Mouse (Mus musculus) intestine, postnatal 0 days (tissue): ENCODE data around the gene Gm28043. TPM values are rescaled to one million over a fixed set of nuclear protein-coding genes. Genes with fewer than 3 reads are reported as not detected.
A peak's percentile ranks its signal among the peaks of the same experiment; 100 is the strongest.
"Not testable (repeated sequence)": the region's sequence is repeated elsewhere in the genome, so short reads cannot be mapped to it uniquely, and the experiment has no call there.

Experiments
- ATAC-seq: fragments of 200-750 bp; cut with Nextera tagmentation; 2 replicates; pipeline ENCODE4 v1.8.0; 2017; ENCODE audit warnings: mild to moderate bottlenecking, moderate TSS enrichment, moderate library complexity
- H3K27ac ChIP-seq: fragments of 300-500 bp; sonication (generic); 2 replicates; pipeline ENCODE4 v1.5.1; 2014; ENCODE audit warnings: mild to moderate bottlenecking, low read depth, low read length, moderate library complexity
- H3K27me3 ChIP-seq: fragments of 300-500 bp; sonication (generic); replicated peaks from 2 replicates; pipeline ENCODE4 v1.6.1; 2014; ENCODE audit warnings: low read length, mixed read lengths; ENCODE audit not compliant: control insufficient read depth, insufficient read depth
- H3K36me3 ChIP-seq: fragments of 300-500 bp; sonication (generic); 2 replicates; pipeline ENCODE4 v1.6.1; 2014; ENCODE audit warnings: mild to moderate bottlenecking, moderate library complexity; ENCODE audit not compliant: control insufficient read depth, insufficient read depth
- H3K4me1 ChIP-seq: fragments of 300-500 bp; sonication (generic); replicated peaks from 2 replicates; pipeline ENCODE4 v1.6.1; 2014; ENCODE audit warnings: antibody characterized with exemption, low read length, mixed read lengths; ENCODE audit not compliant: control insufficient read depth, insufficient read depth
- H3K4me2 ChIP-seq: fragments of 300-500 bp; sonication (generic); replicated peaks from 2 replicates; pipeline ENCODE4 v1.6.1; 2014; ENCODE audit warnings: low read depth, mild to moderate bottlenecking, moderate library complexity
- H3K4me3 ChIP-seq: fragments of 300-500 bp; sonication (generic); 2 replicates; pipeline ENCODE4 v1.5.1; 2014; ENCODE audit warnings: low read depth, low read length
- H3K9ac ChIP-seq: fragments of 300-500 bp; sonication (generic); 2 replicates; pipeline ENCODE4 v1.6.1; 2014; ENCODE audit warnings: mild to moderate bottlenecking, low read depth, low read length
- H3K9me3 ChIP-seq: fragments of 300-500 bp; sonication (generic); 2 replicates; pipeline ENCODE4 v1.6.1; 2016; ENCODE audit warnings: mixed run types; ENCODE audit not compliant: control insufficient read depth
- CTCF ChIP-seq: sonication (generic); IDR thresholded peaks from 2 replicates; pipeline ENCODE4 v1.5.1; 2016; ENCODE audit warnings: low read depth, mild to moderate bottlenecking, control low read depth, antibody characterized with exemption, moderate library complexity
- WGBS: fragments of 180-500 bp; shearing (Covaris S2); extraction: QIAGEN DNeasy Blood & Tissue Kit; methylation state at CpG from one replicate; pipeline ENCODE4 v1.1.7; 2014; 5-methylcytosine and 5-hydroxymethylcytosine counted together
- polyA plus RNA-seq: library from polyadenylated mRNA; unstranded; fragments of >200 nt; fragmentation: Nextera tagmentation; extraction: Ambion mirVana; gene quantifications from 2 replicates; pipeline ENCODE4 v1.2.1, GENCODE M21; 2015

The Gm28043 gene
- polyA plus RNA-seq, 1 experiment from 2014 or later, result 0.82 TPM

DNA sequence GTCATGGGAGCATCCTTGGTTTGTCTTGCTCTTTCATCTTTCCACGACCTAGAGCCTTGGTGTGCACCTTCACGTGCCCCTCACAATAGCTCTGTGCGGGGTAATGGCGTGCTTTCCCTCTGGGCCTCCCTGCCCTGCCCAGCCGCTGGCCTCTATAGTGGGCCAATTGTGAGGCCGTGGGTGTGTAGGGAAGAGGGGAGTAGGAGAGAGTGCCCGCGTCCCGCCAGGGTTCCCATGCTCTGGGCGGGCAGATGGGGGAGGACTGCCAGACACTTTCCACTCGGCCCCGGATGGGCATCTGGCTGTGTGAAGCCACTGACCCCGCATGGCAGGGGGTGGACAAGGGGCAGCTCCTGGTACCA lies 17.9 kb upstream of the Gm28043 start:
- Histone ChIP-seq H3K27me3 (no peaks in the 10 kb centered on the region), H3K4me3 (no peak overlapping the region), H3K36me3 (peaks cover 39% of the 10 kb centered on the region), H3K9ac (no peak overlapping the region), H3K9me3 (no peaks in the 10 kb centered on the region), H3K27ac (no peak overlapping the region), H3K4me2 (peak overlapping the region; percentile 9; the same call in 1 of the 2 replicates), H3K4me1 (0 out of 2 replicates have a peak, but pooled peaks cover 2% of the 10 kb centered on the region)
- WGBS, result 78% methylated on average over 13 of the region's 13 CpGs
- TF ChIP-seq CTCF, result no peak
- ATAC-seq, result no peak

DNA sequence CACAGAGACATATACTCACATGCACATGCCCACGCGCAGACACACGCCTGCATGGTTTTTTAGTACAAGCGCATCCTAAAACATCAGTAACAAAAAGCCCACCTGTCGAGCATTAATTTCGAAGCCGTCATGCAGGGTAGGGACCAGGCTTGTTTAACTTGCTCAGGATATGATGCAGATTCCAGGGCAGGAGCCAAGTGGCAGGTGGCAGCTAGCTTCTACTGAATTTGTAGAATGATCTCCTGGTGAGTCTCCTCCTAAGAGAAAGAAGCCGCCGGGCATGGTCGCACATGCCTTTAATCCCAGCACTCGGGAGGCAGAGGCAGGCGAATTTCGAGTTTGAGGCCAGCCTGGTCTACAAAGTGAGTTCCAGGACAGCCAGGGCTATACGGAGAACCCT lies 15.6 kb upstream of the Gm28043 start:
- no peak overlapping the region for H3K9ac ChIP-seq
- WGBS, result 96% methylated on average over 14 of the region's 14 CpGs
- TF ChIP-seq CTCF, result no peak
- H3K36me3 ChIP-seq, result peaks cover 43% of the 10 kb centered on the region
- H3K4me1 ChIP-seq, result 0 out of 2 replicates have a peak, but pooled peaks cover 2% of the 10 kb centered on the region
- no peak overlapping the region for H3K4me2 ChIP-seq
- H3K4me3 ChIP-seq, result no peak overlapping the region
- H3K9me3 ChIP-seq, result no peaks in the 10 kb centered on the region
- H3K27me3 ChIP-seq, result no peaks in the 10 kb centered on the region
- ATAC-seq, result no peak
- H3K27ac ChIP-seq, result no peak overlapping the region

DNA sequence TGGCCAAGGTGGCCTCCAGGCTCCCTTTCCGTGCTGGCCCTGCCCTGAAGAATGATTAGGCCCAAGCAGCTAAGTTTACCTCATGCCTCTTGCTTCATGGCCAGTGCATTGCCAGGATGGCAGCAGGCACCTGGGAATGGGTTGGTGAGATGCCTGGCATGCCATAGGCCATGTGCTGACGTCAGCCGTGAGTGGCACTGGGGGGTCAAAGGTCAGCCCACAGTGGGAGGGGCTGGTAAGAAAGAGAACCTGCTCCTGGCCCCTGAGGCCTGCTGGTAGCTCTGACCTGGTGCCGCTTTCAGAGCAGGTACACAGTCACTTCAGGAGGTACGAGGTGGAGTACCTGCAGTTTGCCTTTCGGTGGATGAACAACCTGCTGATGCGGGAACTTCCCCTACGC lies 15.1 kb upstream of the Gm28043 start:
- H3K27ac ChIP-seq, result no peak overlapping the region
- no peaks in the 10 kb centered on the region for H3K9me3 ChIP-seq
- 0 out of 2 replicates have a peak, but pooled peaks cover 2% of the 10 kb centered on the region for H3K4me1 ChIP-seq
- H3K4me2 ChIP-seq, result no peak overlapping the region
- ATAC-seq, result peak; percentile 41
- WGBS, result 64% methylated on average over 8 of the region's 8 CpGs
- H3K27me3 ChIP-seq, result no peaks in the 10 kb centered on the region
- peaks cover 40% of the 10 kb centered on the region for H3K36me3 ChIP-seq
- H3K4me3 ChIP-seq, result no peak overlapping the region
- H3K9ac ChIP-seq, result no peak overlapping the region
- TF ChIP-seq CTCF, result no peak

DNA sequence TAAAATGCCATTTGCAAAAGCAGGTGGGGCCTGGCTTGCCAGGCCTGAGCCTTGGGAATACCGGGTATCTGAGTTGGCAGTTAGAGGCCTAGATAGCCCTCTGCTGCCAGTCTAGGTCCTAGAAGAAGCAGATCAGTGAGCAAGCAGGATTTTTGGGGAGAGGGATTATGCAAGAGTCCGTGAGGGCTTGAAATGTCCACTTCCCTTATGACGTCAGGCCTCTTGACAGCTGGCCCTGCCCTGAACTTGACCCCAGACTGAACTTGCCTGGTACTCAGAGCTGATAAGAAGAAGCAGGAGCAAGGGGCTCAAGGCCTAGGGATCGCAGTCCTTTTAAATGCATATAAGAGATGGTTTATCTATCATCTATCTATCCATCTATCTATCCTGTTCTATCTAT lies 13.3 kb upstream of the Gm28043 start:
- H3K27ac ChIP-seq, result no peak overlapping the region
- no peak overlapping the region for H3K9ac ChIP-seq
- WGBS, result 48% methylated on average over 4 of the region's 4 CpGs

DNA sequence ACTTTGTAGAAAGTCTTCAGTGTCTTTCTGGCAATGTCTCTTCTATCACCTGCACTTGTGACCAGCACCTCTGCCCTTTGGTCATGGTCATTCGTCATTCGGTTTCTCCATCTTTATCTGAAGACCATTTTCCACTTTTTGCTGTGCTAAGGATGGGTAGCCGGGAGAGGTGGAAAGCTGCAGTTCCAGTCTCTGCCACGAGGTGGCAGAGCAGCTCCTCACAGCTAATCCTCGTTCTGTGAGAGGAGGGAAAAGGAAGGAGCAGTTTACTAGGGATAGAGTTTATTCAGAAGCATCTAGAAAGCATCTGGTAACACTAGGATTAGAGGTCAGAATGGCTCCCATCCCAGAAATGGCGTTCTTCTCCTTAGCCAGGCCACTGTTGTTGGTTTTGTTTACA lies 11.4 kb upstream of the Gm28043 start:
- H3K9me3 ChIP-seq, result no peaks in the 10 kb centered on the region
- 19% methylated on average over 6 of the region's 6 CpGs for WGBS
- peaks cover 37% of the 10 kb centered on the region; the same call in 1 of the 2 replicates for H3K36me3 ChIP-seq
- H3K27ac ChIP-seq, result no peak overlapping the region
- peak; percentile 94 for TF ChIP-seq CTCF
- H3K9ac ChIP-seq, result no peak overlapping the region
- no peaks in the 10 kb centered on the region for H3K4me1 ChIP-seq
- H3K4me3 ChIP-seq, result no peak overlapping the region
- no peaks in the 10 kb centered on the region for H3K27me3 ChIP-seq
- ATAC-seq, result no peak; the same call in 1 of the 2 replicates
- no peak overlapping the region for H3K4me2 ChIP-seq

More for the DNA sequence above, 13.3 kb upstream of the Gm28043 start:
- 0 out of 2 replicates have a peak, but pooled peaks cover 2% of the 10 kb centered on the region for H3K4me1 ChIP-seq
- H3K9me3 ChIP-seq, result no peaks in the 10 kb centered on the region
- no peaks in the 10 kb centered on the region for H3K27me3 ChIP-seq
- no peak overlapping the region for H3K4me2 ChIP-seq
- H3K36me3 ChIP-seq, result peaks cover 35% of the 10 kb centered on the region; the same call in 1 of the 2 replicates
- TF ChIP-seq CTCF, result no peak
- no peak overlapping the region for H3K4me3 ChIP-seq
- no peak for ATAC-seq

DNA sequence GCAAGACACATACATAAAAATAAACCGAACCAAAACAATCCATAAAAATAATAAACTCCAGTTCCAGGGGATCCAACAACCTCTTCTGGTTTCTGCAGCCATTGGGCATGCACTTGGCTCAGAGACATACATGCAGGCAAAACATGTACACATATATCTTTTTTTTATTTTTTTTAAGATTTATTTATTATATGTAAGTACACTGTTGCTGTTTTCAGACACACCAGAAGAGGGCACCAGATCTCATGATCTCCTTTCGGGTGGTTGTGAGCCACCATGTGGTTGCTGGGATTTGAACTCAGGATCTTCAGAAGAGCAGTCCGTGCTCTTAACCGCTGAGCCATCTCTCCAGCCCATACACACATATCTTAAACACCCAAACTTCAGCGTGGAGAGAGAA lies 1.2 kb upstream of the Gm28043 start:
- WGBS, result 82% methylated on average over 5 of the region's 5 CpGs
- not testable (repeated sequence) for H3K9ac ChIP-seq, H3K9me3 ChIP-seq, H3K4me3 ChIP-seq, H3K4me1 ChIP-seq, H3K36me3 ChIP-seq, H3K27ac ChIP-seq, ATAC-seq, H3K4me2 ChIP-seq, H3K27me3 ChIP-seq
- TF ChIP-seq CTCF, result peak; percentile 21; the same call in 1 of the 2 replicates

DNA sequence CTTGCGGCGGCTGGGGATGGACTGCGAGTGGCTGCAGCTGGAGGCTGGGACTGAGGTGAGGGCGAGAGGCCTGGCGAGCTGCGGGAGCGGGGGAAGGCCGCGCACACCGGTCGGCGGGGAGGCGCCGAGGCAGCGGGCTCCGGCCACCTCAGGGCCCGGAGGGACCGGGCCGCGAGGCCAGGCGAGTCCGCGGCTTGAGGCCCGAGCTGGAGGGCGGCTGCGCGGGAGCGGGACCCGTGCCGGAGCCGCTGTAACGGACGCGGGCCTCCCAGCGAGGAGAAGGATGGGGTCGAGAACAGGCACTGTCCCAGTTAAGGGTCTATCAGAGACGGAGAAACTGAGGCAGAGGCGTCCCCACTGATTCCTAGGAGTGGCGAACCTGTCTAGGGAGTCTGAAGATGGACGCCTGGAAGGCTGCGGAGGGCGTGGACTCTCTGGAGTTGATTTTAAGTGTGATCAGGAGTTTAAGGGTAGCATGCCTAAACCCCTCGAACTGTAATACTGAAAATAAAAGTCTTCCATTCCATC lies 412 bp downstream of the Gm28043 start:
- H3K27me3 ChIP-seq, result no peaks in the 10 kb centered on the region
- H3K4me2 ChIP-seq, result peak overlapping the region; percentile 82
- H3K27ac ChIP-seq, result peak overlapping the region; percentile 96
- H3K36me3 ChIP-seq, result peaks cover 6% of the 10 kb centered on the region; the same call in 1 of the 2 replicates
- under 1% methylated on average over 43 of the region's 43 CpGs for WGBS
- H3K4me1 ChIP-seq, result peaks cover 3% of the 10 kb centered on the region; the same call in 1 of the 2 replicates
- H3K9ac ChIP-seq, result peak overlapping the region; percentile 98
- no peaks in the 10 kb centered on the region for H3K9me3 ChIP-seq
- ATAC-seq, result peak; percentile 55
- no peak for TF ChIP-seq CTCF
- H3K4me3 ChIP-seq, result peak overlapping the region; percentile 97
